Mouse (Mus musculus) stomach, embryonic 16.5 days (tissue): ENCODE measurements around the gene Tceanc2. TPM values are rescaled to one million over a fixed set of nuclear protein-coding genes. Genes with fewer than 3 reads are reported as not detected.

ENCODE experiments used
- ATAC-seq: fragments of 200-750 bp; cut with Nextera tagmentation; 2 replicates; pipeline ENCODE4 v1.8.0; 2017; ENCODE audit warnings: moderate number of reproducible peaks, moderate TSS enrichment; ENCODE audit not compliant: insufficient read depth, low FRiP score
- H3K27ac ChIP-seq: fragments of 300-500 bp; sonication (generic); 2 replicates; pipeline ENCODE4 v1.5.1; 2014; ENCODE audit warnings: low read length
- H3K27me3 ChIP-seq: fragments of 300-500 bp; sonication (generic); 2 replicates; pipeline ENCODE4 v1.6.1; 2014; ENCODE audit warnings: low read length, control low read depth, mixed read lengths; ENCODE audit not compliant: control insufficient read depth, insufficient read depth
- H3K36me3 ChIP-seq: fragments of 300-500 bp; sonication (generic); 2 replicates; pipeline ENCODE4 v1.6.1; 2014; ENCODE audit warnings: low read length; ENCODE audit not compliant: control insufficient read depth, insufficient read depth
- H3K4me1 ChIP-seq: fragments of 300-500 bp; sonication (generic); 2 replicates; pipeline ENCODE4 v1.6.1; 2014; ENCODE audit warnings: low read length, control low read depth, mixed read lengths; ENCODE audit not compliant: control insufficient read depth, insufficient read depth
- H3K4me2 ChIP-seq: fragments of 300-500 bp; sonication (generic); 2 replicates; pipeline ENCODE4 v1.6.1; 2014; ENCODE audit warnings: low read depth, low read length, mixed read lengths
- H3K4me3 ChIP-seq: fragments of 300-500 bp; sonication (generic); replicated peaks from 2 replicates; pipeline ENCODE4 v1.5.1; 2014; ENCODE audit warnings: mild to moderate bottlenecking, low read length
- H3K9ac ChIP-seq: fragments of 300-500 bp; sonication (generic); 2 replicates; pipeline ENCODE4 v1.6.1; 2014; ENCODE audit warnings: low read length
- H3K9me3 ChIP-seq: fragments of 300-500 bp; sonication (generic); replicated peaks from 2 replicates; pipeline ENCODE4 v1.6.1; 2016; ENCODE audit warnings: low read length, control low read depth; ENCODE audit not compliant: control insufficient read depth
- WGBS: fragments of 180-500 bp; shearing (Covaris S2); extraction: QIAGEN DNeasy Blood & Tissue Kit; methylation state at CpG from one replicate; pipeline ENCODE4 v1.1.7; 2014; 5-methylcytosine and 5-hydroxymethylcytosine counted together
- polyA plus RNA-seq: library from polyadenylated mRNA; unstranded; fragments of >200 nt; fragmentation: Nextera tagmentation; extraction: Ambion mirVana; gene quantifications from 2 replicates; pipeline ENCODE4 v1.2.1, GENCODE M21; 2015

Tceanc2 gene
- polyA plus RNA-seq, 1 experiment from 2014 or later = 25.2 TPM

DNA sequence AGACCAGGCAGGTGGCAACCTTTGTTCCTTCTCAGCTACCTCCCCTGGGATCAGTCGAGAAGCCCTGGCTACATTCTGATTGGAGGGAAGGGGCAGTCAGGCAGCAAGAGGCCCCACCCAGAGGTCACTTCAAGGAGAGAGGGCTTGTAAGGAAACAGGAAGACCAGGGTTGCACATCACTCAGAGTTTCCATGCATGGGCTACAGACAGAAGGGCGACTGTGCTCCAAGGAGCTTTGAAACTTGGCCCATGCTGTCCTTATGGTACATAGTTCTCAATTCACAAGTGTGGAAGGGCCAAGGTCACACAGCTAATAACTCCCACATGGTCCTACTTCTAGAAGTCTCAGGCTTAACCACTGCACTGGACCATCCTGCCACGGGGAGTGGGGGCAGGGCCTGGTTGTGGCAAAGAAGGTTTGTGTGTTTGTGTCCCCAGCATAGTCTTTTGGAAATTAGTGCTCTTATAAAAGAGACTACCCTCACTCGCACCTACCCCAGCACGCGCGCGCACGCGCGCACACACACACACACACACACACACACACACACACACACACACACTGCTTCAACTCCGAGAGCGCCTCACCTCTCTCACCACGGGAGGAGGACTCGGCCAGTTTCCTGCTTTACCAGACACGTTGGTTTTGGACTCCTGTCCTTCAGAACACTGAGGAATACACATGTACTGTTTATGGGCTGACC is 84.3 kb downstream of the Tceanc2 start:
- Histone ChIP-seq H3K27me3 (no peaks in the 10 kb centered on the region), H3K9me3 (no peaks in the 10 kb centered on the region), H3K4me3 (no peak overlapping the region), H3K36me3 (no peaks in the 10 kb centered on the region), H3K4me1 (no peaks in the 10 kb centered on the region), H3K4me2 (no peak overlapping the region), H3K27ac (no peak overlapping the region), H3K9ac (no peak overlapping the region)
- 72% methylated on average over 16 of the region's 16 CpGs for WGBS
- ATAC-seq = no peak

DNA sequence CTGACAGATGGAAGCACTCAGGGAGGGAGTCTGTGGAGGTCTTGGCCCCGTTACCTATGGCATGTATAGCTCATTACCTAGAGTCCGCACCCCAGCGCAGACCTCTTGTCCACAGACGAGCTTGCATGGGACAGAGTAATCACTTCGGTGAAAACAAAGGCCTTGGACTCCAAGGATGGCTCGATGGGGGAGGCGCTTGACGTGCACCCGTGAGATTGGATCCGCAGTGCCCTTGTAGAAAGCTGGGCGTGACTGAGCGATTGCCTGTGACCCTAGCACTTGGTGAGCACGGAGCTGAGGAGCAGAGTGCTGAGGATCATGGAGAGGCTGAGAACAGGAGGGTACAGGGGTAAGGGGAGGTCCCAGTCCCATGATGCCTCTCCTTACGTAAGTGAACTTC is 87.2 kb downstream of the Tceanc2 start:
- H3K9ac ChIP-seq = no peak overlapping the region
- no peaks in the 10 kb centered on the region for H3K4me1 ChIP-seq
- H3K4me2 ChIP-seq = no peak overlapping the region
- H3K27ac ChIP-seq = no peak overlapping the region
- H3K4me3 ChIP-seq = no peak overlapping the region
- ATAC-seq = no peak
- H3K9me3 ChIP-seq = no peaks in the 10 kb centered on the region
- 76% methylated on average over 14 of the region's 14 CpGs for WGBS
- H3K27me3 ChIP-seq = no peaks in the 10 kb centered on the region
- no peaks in the 10 kb centered on the region for H3K36me3 ChIP-seq

DNA sequence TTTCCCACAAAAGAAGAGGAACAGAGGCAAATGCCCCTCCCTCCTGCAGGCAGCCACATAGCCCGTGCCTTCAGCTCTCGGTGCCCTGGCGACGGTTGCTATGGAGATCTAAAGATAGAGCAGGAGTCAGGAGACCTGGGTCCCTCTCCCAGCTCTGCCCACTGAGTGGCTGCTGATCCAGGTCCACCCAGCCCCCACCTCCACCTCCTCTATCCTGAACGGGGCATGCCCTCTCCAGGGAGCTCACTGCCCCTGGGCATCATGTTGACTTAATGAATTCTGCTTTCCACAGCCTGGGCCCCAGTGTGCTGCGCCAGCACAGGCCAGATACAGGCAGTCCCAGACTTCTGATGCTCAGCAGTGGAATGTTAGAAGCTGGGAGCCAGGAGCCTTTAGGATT is 94.1 kb downstream of the Tceanc2 start:
- Histone ChIP-seq H3K4me3 (no peak overlapping the region), H3K36me3 (no peaks in the 10 kb centered on the region), H3K4me2 (no peak overlapping the region), H3K27me3 (no peaks in the 10 kb centered on the region), H3K9ac (no peak overlapping the region), H3K4me1 (peaks cover 6% of the 10 kb centered on the region; the same call in 1 of the 2 replicates), H3K27ac (no peak overlapping the region), H3K9me3 (no peaks in the 10 kb centered on the region)
- 21% methylated on average over 6 of the region's 6 CpGs for WGBS
- 0 out of 2 replicates have a peak, but pooled peaks have one; percentile 35 for ATAC-seq

DNA sequence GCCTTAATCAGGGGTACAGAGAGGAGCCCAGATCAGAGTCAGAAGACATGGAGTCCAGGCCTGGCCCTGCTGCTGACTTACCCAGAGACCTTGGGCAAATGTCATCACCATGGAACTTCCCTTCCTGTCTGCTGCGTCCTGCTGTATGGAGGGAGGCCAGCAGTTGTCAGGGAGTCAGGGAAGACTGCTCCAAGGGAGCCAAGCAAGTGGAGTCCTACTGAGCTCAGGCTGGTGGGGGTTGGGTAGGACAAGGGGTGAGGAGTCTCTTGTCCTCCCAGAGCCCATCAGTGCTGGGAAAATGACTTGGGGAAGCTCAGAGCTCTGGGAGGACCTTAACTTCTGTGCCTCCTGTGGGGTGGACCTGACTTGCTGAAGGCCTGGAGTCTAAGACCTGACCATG is 94.6 kb downstream of the Tceanc2 start:
- Histone ChIP-seq H3K27ac (no peak overlapping the region), H3K9ac (no peak overlapping the region), H3K36me3 (no peaks in the 10 kb centered on the region), H3K4me2 (no peak overlapping the region), H3K27me3 (no peaks in the 10 kb centered on the region), H3K4me1 (peaks cover 6% of the 10 kb centered on the region; the same call in 1 of the 2 replicates), H3K9me3 (no peaks in the 10 kb centered on the region), H3K4me3 (no peak overlapping the region)
- 30% methylated on average over 1 of the region's 1 CpGs for WGBS
- ATAC-seq = no peak

Other genes starting within 250 kb of the Tceanc2 start
- gene Mrpl37, start 112.2 kb downstream of the Tceanc2 start, polyA plus RNA-seq = 88.2 and 91.8 TPM in 2 replicates
- 7.5 and 9.3 TPM in 2 replicates for gene Cyb5rl, start 112.1 kb downstream of the Tceanc2 start, polyA plus RNA-seq
- not detected in 2 replicates for gene Cdcp2, start 82.2 kb downstream of the Tceanc2 start, polyA plus RNA-seq
- gene Tmem59, start 717 bp downstream of the Tceanc2 start, polyA plus RNA-seq = 442 and 466 TPM in 2 replicates
- not detected in 2 replicates for gene Ldlrad1, start 30.1 kb upstream of the Tceanc2 start, polyA plus RNA-seq
- gene Lrrc42, start 74.4 kb upstream of the Tceanc2 start, polyA plus RNA-seq = 52.7 TPM in 2 replicates
- 28.1 and 39.1 TPM in 2 replicates for gene Hspb11, start 74.5 kb upstream of the Tceanc2 start, polyA plus RNA-seq
- 0.39 and 0.80 TPM in 2 replicates for gene Dio1, start 128.1 kb upstream of the Tceanc2 start, polyA plus RNA-seq
- 58.6 and 58.9 TPM in 2 replicates for gene Yipf1, start 135.2 kb upstream of the Tceanc2 start, polyA plus RNA-seq
- 24.7 and 27.0 TPM in 2 replicates for gene Ndc1, start 188.7 kb upstream of the Tceanc2 start, polyA plus RNA-seq